Mouse (Mus musculus) hindlimb bud, embryonic 11.5 days (tissue): Measurements from ENCODE around the gene Slc22a17.

Source experiments
- DNase-seq: peaks from one replicate; pipeline ENCODE4 v3.0.0-alpha.2; 2012; ENCODE audit warnings: low read depth, low spot score; ENCODE audit errors: extremely low spot score

Gene Slc22a17

GRCm38 (mm10) chr14:54939434-54940175, 26.7 kb upstream of the Slc22a17 start:
- no peak for DNase-seq

GRCm38 (mm10) chr14:54938431-54939219, 25.7 kb upstream of the Slc22a17 start:
- no peak for DNase-seq

- DNase-seq = no peak
Observed at GRCm38 (mm10) chr14:54937361-54938182, 24.6 kb upstream of the Slc22a17 start.

GRCm38 (mm10) chr14:54936831-54937160, 23.9 kb upstream of the Slc22a17 start:
- DNase-seq = no peak

GRCm38 (mm10) chr14:54935904-54936830, 23.2 kb upstream of the Slc22a17 start, which contains the start of gene Cmtm5:
Cmtm5 (plus strand) TSS chr14:54936261.
- DNase-seq = no peak

GRCm38 (mm10) chr14:54932645-54933150, 19.8 kb upstream of the Slc22a17 start, which contains the start of gene Il25:
Il25 (plus strand) TSS chr14:54932695.
- DNase-seq = no peak

GRCm38 (mm10) chr14:54930431-54930830, 17.5 kb upstream of the Slc22a17 start:
- DNase-seq = no peak

GRCm38 (mm10) chr14:54929801-54930200, 16.9 kb upstream of the Slc22a17 start:
- DNase-seq = no peak

- DNase-seq = no peak
Observed at GRCm38 (mm10) chr14:54927296-54927695, 14.4 kb upstream of the Slc22a17 start.

GRCm38 (mm10) chr14:54926401-54927158, 13.6 kb upstream of the Slc22a17 start:
- no peak for DNase-seq

GRCm38 (mm10) chr14:54925349-54926342, 12.7 kb upstream of the Slc22a17 start, which contains the start of gene Efs:
Efs (minus strand) TSS chr14:54926126.
- no peak for DNase-seq

GRCm38 (mm10) chr14:54924641-54925348, 11.9 kb upstream of the Slc22a17 start:
- DNase-seq = no peak

- no peak for DNase-seq
Observed at GRCm38 (mm10) chr14:54920076-54920685, 7.2 kb upstream of the Slc22a17 start.

- DNase-seq = no peak
Observed at GRCm38 (mm10) chr14:54913343-54913742, 411 bp upstream of the Slc22a17 start.

- no peak for DNase-seq
Observed at GRCm38 (mm10) chr14:54912109-54912850, 652 bp downstream of the Slc22a17 start.

GRCm38 (mm10) chr14:54908682-54909081, 4.2 kb downstream of the Slc22a17 start:
- DNase-seq = no peak
